Mouse (Mus musculus) bone marrow macrophage, adult 2 months (primary cell): ENCODE measurements around the gene Prdm11.

ENCODE experiments used
- CTCF ChIP-seq: IDR thresholded peaks from 2 replicates; pipeline ENCODE4 v1.5.1; 2012; ENCODE audit warnings: low read depth, mild to moderate bottlenecking, low read length, moderate library complexity
- POLR2A ChIP-seq: IDR thresholded peaks from 2 replicates; pipeline ENCODE4 v1.6.1; 2012; ENCODE audit warnings: mild to moderate bottlenecking, low read depth, low read length, borderline replicate concordance

DNA sequence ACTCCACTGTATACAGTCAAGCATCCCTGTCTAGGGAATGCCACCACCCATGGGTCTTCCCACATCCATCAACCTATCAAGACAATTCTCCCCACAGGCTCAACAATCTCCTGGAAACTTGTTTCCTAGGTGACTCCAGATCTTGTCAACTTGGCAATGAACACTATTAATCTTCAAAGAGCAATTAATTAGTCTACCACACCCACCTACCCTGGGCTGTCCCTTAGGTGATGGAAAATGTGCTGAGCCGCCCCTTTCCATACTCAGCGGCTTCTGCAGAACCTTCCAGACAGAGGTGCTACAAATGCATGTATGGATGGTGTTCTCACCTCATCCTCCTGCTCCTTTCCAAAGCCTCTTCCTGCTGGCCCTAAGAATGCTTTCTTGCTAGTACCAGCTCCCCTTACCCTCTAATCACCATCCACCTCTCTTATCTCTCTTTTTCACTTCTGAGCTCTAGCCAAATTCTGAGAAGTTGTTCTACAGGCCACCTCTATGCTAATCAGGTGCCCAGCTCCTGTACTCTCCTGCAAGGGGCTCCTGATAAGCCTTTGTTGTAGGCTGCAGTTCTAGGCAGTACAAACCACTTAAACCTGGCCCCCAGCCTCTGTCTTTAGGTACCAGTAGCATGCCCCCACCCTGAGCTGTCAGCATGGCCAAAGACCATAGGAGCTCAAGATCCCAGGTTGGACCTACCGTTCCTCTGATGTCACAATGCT lies 37.8 kb downstream of the Prdm11 start:
- no peak for TF ChIP-seq POLR2A
- no peak for TF ChIP-seq CTCF
